Mouse (Mus musculus) midbrain, embryonic 14.5 days (tissue): ENCODE measurements around the gene Tpst2. TPM values are rescaled to one million over a fixed set of nuclear protein-coding genes. Genes with fewer than 3 reads are reported as not detected.
"Not testable (repeated sequence)": the region's sequence is repeated elsewhere in the genome, so short reads cannot be mapped to it uniquely, and the experiment has no call there.

Experiments used
- ATAC-seq: fragments of 200-750 bp; cut with Nextera tagmentation; 2 replicates; pipeline ENCODE4 v1.8.0; 2017; ENCODE audit warnings: moderate number of reproducible peaks, moderate library complexity; ENCODE audit not compliant: low FRiP score, low TSS enrichment
- DNase-seq: peaks from one replicate; pipeline ENCODE4 v3.0.0-alpha.2; 2015
- H3K27ac ChIP-seq: fragments of 300-500 bp; sonication (generic); replicated peaks from 2 replicates; pipeline ENCODE4 v1.5.1; 2014; ENCODE audit warnings: mild to moderate bottlenecking, low read depth, low read length, moderate library complexity
- H3K27me3 ChIP-seq: fragments of 300-500 bp; sonication (generic); 2 replicates; pipeline ENCODE4 v1.6.1; 2014; ENCODE audit warnings: low read length, control low read depth, mixed read lengths; ENCODE audit not compliant: control insufficient read depth, insufficient read depth
- H3K36me3 ChIP-seq: fragments of 300-500 bp; sonication (generic); 2 replicates; pipeline ENCODE4 v1.6.1; 2014; ENCODE audit warnings: low read length, control low read depth; ENCODE audit not compliant: control insufficient read depth, insufficient read depth
- H3K4me1 ChIP-seq: fragments of 300-500 bp; sonication (generic); 2 replicates; pipeline ENCODE4 v1.6.1; 2014; ENCODE audit warnings: mild to moderate bottlenecking, antibody characterized with exemption, low read length, control low read depth; ENCODE audit not compliant: control insufficient read depth, insufficient read depth
- H3K4me2 ChIP-seq: fragments of 300-500 bp; sonication (generic); 2 replicates; pipeline ENCODE4 v1.6.1; 2014; ENCODE audit warnings: mild to moderate bottlenecking, low read length, moderate library complexity
- H3K4me3 ChIP-seq: fragments of 300-500 bp; sonication (generic); replicated peaks from 2 replicates; pipeline ENCODE4 v1.5.1; 2014; ENCODE audit warnings: low read depth, low read length
- H3K9ac ChIP-seq: fragments of 300-500 bp; sonication (generic); replicated peaks from 2 replicates; pipeline ENCODE4 v1.6.1; 2014; ENCODE audit warnings: mild to moderate bottlenecking, low read length, moderate library complexity
- H3K9me3 ChIP-seq: fragments of 300-500 bp; sonication (generic); 2 replicates; pipeline ENCODE4 v1.6.1; 2016; ENCODE audit warnings: low read length, control low read depth, mixed read lengths; ENCODE audit not compliant: control insufficient read depth
- WGBS: fragments of 180-500 bp; shearing (Covaris S2); extraction: QIAGEN DNeasy Blood & Tissue Kit; methylation state at CpG from one replicate; pipeline ENCODE4 v1.1.7; 2014; 5-methylcytosine and 5-hydroxymethylcytosine counted together
- polyA plus RNA-seq: library from polyadenylated mRNA; unstranded; fragments of >200 nt; fragmentation: Nextera tagmentation; extraction: Ambion mirVana; gene quantifications from 2 replicates; pipeline ENCODE4 v1.2.1, GENCODE M21; 2014

Gene Tpst2
- polyA plus RNA-seq, 1 experiment from 2014 or later = 26.4 TPM

- Histone ChIP-seq H3K27ac (no peak overlapping the region), H3K4me2 (no peak overlapping the region), H3K4me1 (no peaks in the 10 kb centered on the region), H3K36me3 (no peaks in the 10 kb centered on the region), H3K27me3 (no peaks in the 10 kb centered on the region), H3K9ac (no peak overlapping the region), H3K9me3 (no peaks in the 10 kb centered on the region), H3K4me3 (no peak overlapping the region)
- DNase-seq (no peak), ATAC-seq (no peak)
- WGBS = 87% methylated on average over 4 of the region's 4 CpGs
Observed at GRCm38 (mm10) chr5:112301694-112302093, 25.2 kb downstream of the Tpst2 start.

GRCm38 (mm10) chr5:112302310-112302709 lies 25.8 kb downstream of the Tpst2 start:
- Histone ChIP-seq H3K27ac (no peak overlapping the region), H3K9me3 (no peaks in the 10 kb centered on the region), H3K27me3 (no peaks in the 10 kb centered on the region), H3K4me3 (no peak overlapping the region), H3K4me2 (no peak overlapping the region), H3K9ac (no peak overlapping the region), H3K4me1 (no peaks in the 10 kb centered on the region), H3K36me3 (no peaks in the 10 kb centered on the region)
- WGBS = 96% methylated on average over 5 of the region's 5 CpGs
- ATAC-seq (no peak), DNase-seq (no peak)

- Histone ChIP-seq H3K27me3 (no peaks in the 10 kb centered on the region), H3K9me3 (no peaks in the 10 kb centered on the region), H3K4me1 (no peaks in the 10 kb centered on the region), H3K4me3 (no peak overlapping the region), H3K27ac (no peak overlapping the region), H3K36me3 (peaks cover 26% of the 10 kb centered on the region), H3K9ac (no peak overlapping the region), H3K4me2 (no peak overlapping the region)
- ATAC-seq (no peak), DNase-seq (no peak)
- 63% methylated on average over 5 of the region's 5 CpGs for WGBS
Observed at GRCm38 (mm10) chr5:112305842-112306241, 29.4 kb downstream of the Tpst2 start.

GRCm38 (mm10) chr5:112313222-112313885 lies 36.9 kb downstream of the Tpst2 start:
- H3K4me3 ChIP-seq = no peak overlapping the region
- H3K27me3 ChIP-seq = no peaks in the 10 kb centered on the region
- H3K9ac ChIP-seq = no peak overlapping the region
- H3K36me3 ChIP-seq = peaks cover 39% of the 10 kb centered on the region
- no peaks in the 10 kb centered on the region for H3K9me3 ChIP-seq
- WGBS = 44% methylated on average over 11 of the region's 11 CpGs
- H3K4me2 ChIP-seq = no peak overlapping the region
- ATAC-seq (no peak), DNase-seq (peak; percentile 39)
- peak overlapping the region; percentile 49; the same call in 1 of the 2 replicates for H3K27ac ChIP-seq
- H3K4me1 ChIP-seq = no peaks in the 10 kb centered on the region

GRCm38 (mm10) chr5:112316468-112316867 lies 40.0 kb downstream of the Tpst2 start:
- H3K27me3 ChIP-seq = no peaks in the 10 kb centered on the region
- peaks cover 24% of the 10 kb centered on the region for H3K36me3 ChIP-seq
- H3K9me3 ChIP-seq = no peaks in the 10 kb centered on the region
- no peaks in the 10 kb centered on the region for H3K4me1 ChIP-seq
- H3K27ac ChIP-seq = no peak overlapping the region
- no peak overlapping the region for H3K4me2 ChIP-seq
- 55% methylated on average over 5 of the region's 5 CpGs for WGBS
- no peak for DNase-seq
- no peak for ATAC-seq
- no peak overlapping the region for H3K9ac ChIP-seq
- H3K4me3 ChIP-seq = no peak overlapping the region

GRCm38 (mm10) chr5:112317328-112317727 lies 40.8 kb downstream of the Tpst2 start:
- no peak overlapping the region for H3K9ac ChIP-seq
- H3K27ac ChIP-seq = no peak overlapping the region
- ATAC-seq (no peak), DNase-seq (no peak)
- no peaks in the 10 kb centered on the region for H3K9me3 ChIP-seq
- H3K27me3 ChIP-seq = no peaks in the 10 kb centered on the region
- H3K4me1 ChIP-seq = no peaks in the 10 kb centered on the region
- peaks cover 21% of the 10 kb centered on the region for H3K36me3 ChIP-seq
- WGBS = 61% methylated on average over 5 of the region's 5 CpGs
- H3K4me3 ChIP-seq = no peak overlapping the region
- no peak overlapping the region for H3K4me2 ChIP-seq

- not testable (repeated sequence) for ATAC-seq, H3K9ac ChIP-seq, H3K27ac ChIP-seq, H3K4me3 ChIP-seq, DNase-seq, H3K27me3 ChIP-seq, H3K4me1 ChIP-seq, H3K9me3 ChIP-seq, H3K36me3 ChIP-seq, H3K4me2 ChIP-seq
- 70% methylated on average over 2 of the region's 2 CpGs for WGBS
Observed at GRCm38 (mm10) chr5:112319343-112319742, 42.9 kb downstream of the Tpst2 start.

- Histone ChIP-seq H3K4me2 (no peak overlapping the region), H3K9me3 (no peaks in the 10 kb centered on the region), H3K36me3 (peaks cover under 1% of the 10 kb centered on the region), H3K4me3 (no peak overlapping the region), H3K27me3 (no peaks in the 10 kb centered on the region), H3K9ac (no peak overlapping the region), H3K27ac (no peak overlapping the region), H3K4me1 (0 out of 2 replicates have a peak, but pooled peaks cover 3% of the 10 kb centered on the region)
- 75% methylated on average over 5 of the region's 5 CpGs for WGBS
- ATAC-seq (no peak), DNase-seq (no peak)
Observed at GRCm38 (mm10) chr5:112320379-112320778, 43.9 kb downstream of the Tpst2 start.

- ATAC-seq (no peak), DNase-seq (no peak)
- no peaks in the 10 kb centered on the region for H3K9me3 ChIP-seq
- 0 out of 2 replicates have a peak, but pooled peaks cover 4% of the 10 kb centered on the region for H3K4me1 ChIP-seq
- H3K36me3 ChIP-seq = no peaks in the 10 kb centered on the region; the same call in 1 of the 2 replicates
- no peak overlapping the region for H3K9ac ChIP-seq
- no peak overlapping the region for H3K27ac ChIP-seq
- no peak overlapping the region for H3K4me2 ChIP-seq
- no peak overlapping the region for H3K4me3 ChIP-seq
- no peaks in the 10 kb centered on the region for H3K27me3 ChIP-seq
- WGBS = 77% methylated on average over 6 of the region's 6 CpGs
Observed at GRCm38 (mm10) chr5:112320936-112321335, 44.4 kb downstream of the Tpst2 start.
